Mouse (Mus musculus) limb, embryonic 11.5 days (tissue): ENCODE results near the gene Lhfp. TPM values are rescaled to one million over a fixed set of nuclear protein-coding genes. Genes with fewer than 3 reads are reported as not detected.
"Not testable (repeated sequence)": the region's sequence is repeated elsewhere in the genome, so short reads cannot be mapped to it uniquely, and the experiment has no call there.

Experiments used
- ATAC-seq: fragments of 200-750 bp; cut with Nextera tagmentation; 2 replicates; pipeline ENCODE4 v1.8.0; 2017; ENCODE audit warnings: low read depth; ENCODE audit not compliant: insufficient number of reproducible peaks, low FRiP score, low TSS enrichment
- DNase-seq: peaks from one replicate; pipeline ENCODE4 v3.0.0-alpha.2; 2015; ENCODE audit warnings: low spot score
- H3K27ac ChIP-seq: fragments of 300-500 bp; sonication (generic); replicated peaks from 2 replicates; pipeline ENCODE4 v1.5.1; 2014; ENCODE audit warnings: low read depth, mild to moderate bottlenecking, low read length
- H3K27me3 ChIP-seq: fragments of 300-500 bp; sonication (generic); 2 replicates; pipeline ENCODE4 v1.6.1; 2014; ENCODE audit warnings: mild to moderate bottlenecking, low read length, mixed read lengths; ENCODE audit not compliant: control insufficient read depth, insufficient read depth
- H3K36me3 ChIP-seq: fragments of 300-500 bp; sonication (generic); 2 replicates; pipeline ENCODE4 v1.6.1; 2014; ENCODE audit warnings: mild to moderate bottlenecking, low read length, moderate library complexity, mixed read lengths; ENCODE audit not compliant: control insufficient read depth, insufficient read depth
- H3K4me1 ChIP-seq: fragments of 300-500 bp; sonication (generic); 2 replicates; pipeline ENCODE4 v1.6.1; 2014; ENCODE audit warnings: low read length, mixed read lengths; ENCODE audit not compliant: control insufficient read depth, insufficient read depth
- H3K4me2 ChIP-seq: fragments of 300-500 bp; sonication (generic); 2 replicates; pipeline ENCODE4 v1.6.1; 2014; ENCODE audit warnings: low read depth, mild to moderate bottlenecking, moderate library complexity; ENCODE audit not compliant: severe bottlenecking
- H3K4me3 ChIP-seq: fragments of 300-500 bp; sonication (generic); 2 replicates; pipeline ENCODE4 v1.5.1; 2014; ENCODE audit warnings: low read depth, low read length
- H3K9ac ChIP-seq: fragments of 300-500 bp; sonication (generic); 2 replicates; pipeline ENCODE4 v1.6.1; 2014; ENCODE audit warnings: mild to moderate bottlenecking, low read length
- H3K9me3 ChIP-seq: fragments of 300-500 bp; sonication (generic); 2 replicates; pipeline ENCODE4 v1.6.1; 2016; ENCODE audit warnings: low read length; ENCODE audit not compliant: control insufficient read depth
- WGBS: fragments of 180-500 bp; shearing (Covaris S2); extraction: QIAGEN DNeasy Blood & Tissue Kit; methylation state at CpG from one replicate; pipeline ENCODE4 v1.1.7; 2014; 5-methylcytosine and 5-hydroxymethylcytosine counted together
- polyA plus RNA-seq: library from polyadenylated mRNA; unstranded; fragments of >200 nt; fragmentation: Nextera tagmentation; extraction: Ambion mirVana; gene quantifications from 2 replicates; pipeline ENCODE4 v1.2.1, GENCODE M21; 2014

The Lhfp gene
- polyA plus RNA-seq, 1 experiment from 2014 or later: 61.0 TPM

GRCm38 (mm10) chr3:53221531-53222272 is 180.4 kb downstream of the Lhfp start:
- Histone ChIP-seq H3K9ac (no peak overlapping the region), H3K27me3 (no peaks in the 10 kb centered on the region), H3K9me3 (no peaks in the 10 kb centered on the region), H3K4me1 (no peaks in the 10 kb centered on the region), H3K4me2 (no peak overlapping the region), H3K27ac (no peak overlapping the region), H3K4me3 (no peak overlapping the region), H3K36me3 (no peaks in the 10 kb centered on the region)
- ATAC-seq (no peak), DNase-seq (no peak)
- WGBS: 55% methylated on average over 5 of the region's 5 CpGs

- Histone ChIP-seq H3K4me2 (no peak overlapping the region), H3K4me3 (no peak overlapping the region), H3K9me3 (no peaks in the 10 kb centered on the region), H3K4me1 (no peaks in the 10 kb centered on the region), H3K27ac (no peak overlapping the region), H3K27me3 (no peaks in the 10 kb centered on the region), H3K9ac (no peak overlapping the region), H3K36me3 (no peaks in the 10 kb centered on the region)
- ATAC-seq (no peak), DNase-seq (no peak)
- WGBS: 86% methylated on average over 5 of the region's 5 CpGs
Observed at GRCm38 (mm10) chr3:53224141-53224540, 182.8 kb downstream of the Lhfp start.

- Histone ChIP-seq H3K27me3 (no peaks in the 10 kb centered on the region), H3K9me3 (no peaks in the 10 kb centered on the region), H3K4me3 (no peak overlapping the region), H3K9ac (no peak overlapping the region), H3K4me2 (no peak overlapping the region), H3K4me1 (no peaks in the 10 kb centered on the region), H3K27ac (no peak overlapping the region), H3K36me3 (no peaks in the 10 kb centered on the region)
- DNase-seq (no peak), ATAC-seq (no peak)
- 61% methylated on average over 6 of the region's 6 CpGs for WGBS
Observed at GRCm38 (mm10) chr3:53225774-53226173, 184.4 kb downstream of the Lhfp start.

- Histone ChIP-seq H3K36me3 (no peaks in the 10 kb centered on the region), H3K9ac (no peak overlapping the region), H3K4me3 (no peak overlapping the region), H3K27ac (no peak overlapping the region), H3K4me1 (no peaks in the 10 kb centered on the region), H3K9me3 (no peaks in the 10 kb centered on the region), H3K4me2 (no peak overlapping the region), H3K27me3 (no peaks in the 10 kb centered on the region)
- DNase-seq (no peak), ATAC-seq (no peak)
- WGBS: 91% methylated on average over 6 of the region's 6 CpGs
Observed at GRCm38 (mm10) chr3:53226223-53226622, 184.9 kb downstream of the Lhfp start.

GRCm38 (mm10) chr3:53227866-53228265 is 186.5 kb downstream of the Lhfp start:
- no peak overlapping the region for H3K27ac ChIP-seq
- no peak overlapping the region for H3K4me3 ChIP-seq
- DNase-seq (no peak), ATAC-seq (no peak)
- H3K4me2 ChIP-seq: no peak overlapping the region
- H3K36me3 ChIP-seq: no peaks in the 10 kb centered on the region
- no peaks in the 10 kb centered on the region for H3K9me3 ChIP-seq
- no peak overlapping the region for H3K9ac ChIP-seq
- H3K27me3 ChIP-seq: no peaks in the 10 kb centered on the region
- no peaks in the 10 kb centered on the region for H3K4me1 ChIP-seq

GRCm38 (mm10) chr3:53230562-53230961 is 189.2 kb downstream of the Lhfp start:
- Histone ChIP-seq H3K27me3 (no peaks in the 10 kb centered on the region), H3K9me3 (no peaks in the 10 kb centered on the region), H3K36me3 (no peaks in the 10 kb centered on the region), H3K27ac (no peak overlapping the region), H3K4me1 (no peaks in the 10 kb centered on the region), H3K9ac (no peak overlapping the region), H3K4me2 (no peak overlapping the region), H3K4me3 (no peak overlapping the region)
- DNase-seq (no peak), ATAC-seq (no peak)
- WGBS: 62% methylated on average over 3 of the region's 3 CpGs

- H3K9me3 ChIP-seq: no peaks in the 10 kb centered on the region
- H3K27ac ChIP-seq: no peak overlapping the region
- no peak overlapping the region for H3K4me3 ChIP-seq
- WGBS: 63% methylated on average over 3 of the region's 3 CpGs
- no peak for ATAC-seq
- H3K9ac ChIP-seq: no peak overlapping the region
- no peaks in the 10 kb centered on the region for H3K4me1 ChIP-seq
- H3K36me3 ChIP-seq: no peaks in the 10 kb centered on the region
- no peak for DNase-seq
- no peak overlapping the region for H3K4me2 ChIP-seq
- no peaks in the 10 kb centered on the region for H3K27me3 ChIP-seq
Observed at GRCm38 (mm10) chr3:53231112-53231511, 189.8 kb downstream of the Lhfp start.

GRCm38 (mm10) chr3:53232411-53232810 is 191.1 kb downstream of the Lhfp start:
- H3K9ac ChIP-seq, H3K4me3 ChIP-seq, H3K9me3 ChIP-seq, ATAC-seq, H3K4me2 ChIP-seq, H3K27ac ChIP-seq, H3K4me1 ChIP-seq, H3K27me3 ChIP-seq, H3K36me3 ChIP-seq, DNase-seq: not testable (repeated sequence)
- WGBS: 87% methylated on average over 9 of the region's 9 CpGs

GRCm38 (mm10) chr3:53234689-53235088 is 193.4 kb downstream of the Lhfp start:
- no peak for DNase-seq
- Histone ChIP-seq H3K36me3 (no peaks in the 10 kb centered on the region), H3K4me1 (no peaks in the 10 kb centered on the region), H3K9ac (no peak overlapping the region), H3K9me3 (no peaks in the 10 kb centered on the region), H3K4me2 (no peak overlapping the region), H3K4me3 (no peak overlapping the region), H3K27me3 (no peaks in the 10 kb centered on the region), H3K27ac (no peak overlapping the region)
- no peak for ATAC-seq
